Mouse (Mus musculus) ES-Bruce4 (cell line): ENCODE data around the gene Rnf130. TPM values are rescaled to one million over a fixed set of nuclear protein-coding genes. Genes with fewer than 3 reads are reported as not detected.

Experiments
- H3K27ac ChIP-seq: 2 replicates; pipeline ENCODE4 v1.5.1; 2012; ENCODE audit warnings: low read length, inconsistent platforms; ENCODE audit not compliant: insufficient read depth
- H3K27me3 ChIP-seq: 2 replicates; pipeline ENCODE4 v1.6.1; 2012; ENCODE audit warnings: mild to moderate bottlenecking, low read length, inconsistent platforms; ENCODE audit not compliant: control insufficient read depth, poor library complexity, insufficient read depth, severe bottlenecking
- H3K36me3 ChIP-seq: 2 replicates; pipeline ENCODE4 v1.6.1; 2012; ENCODE audit warnings: inconsistent platforms, mild to moderate bottlenecking, low read length, moderate library complexity; ENCODE audit not compliant: control insufficient read depth, poor library complexity, insufficient read depth, severe bottlenecking
- H3K4me1 ChIP-seq: one replicate; pipeline ENCODE4 v1.8.1; 2011; ENCODE audit warnings: low read length; ENCODE audit not compliant: control insufficient read depth, insufficient read depth
- H3K4me3 ChIP-seq: 2 replicates; pipeline ENCODE4 v1.5.1; 2011; ENCODE audit warnings: low read depth, mild to moderate bottlenecking, low read length
- H3K9ac ChIP-seq: 2 replicates; pipeline ENCODE4 v1.6.1; 2012; ENCODE audit warnings: low read depth, mild to moderate bottlenecking, inconsistent platforms; ENCODE audit not compliant: poor library complexity, severe bottlenecking
- H3K9me3 ChIP-seq: replicated peaks from 2 replicates; pipeline ENCODE4 v1.6.1; 2012; ENCODE audit warnings: mild to moderate bottlenecking, low read length, inconsistent platforms; ENCODE audit not compliant: control insufficient read depth, poor library complexity, insufficient read depth, severe bottlenecking
- CTCF ChIP-seq: IDR thresholded peaks from one replicate; pipeline ENCODE4 v1.8.1; 2011; ENCODE audit warnings: low read depth, low read length
- EP300 ChIP-seq: IDR thresholded peaks from 2 replicates; pipeline ENCODE4 v1.6.1; 2011; ENCODE audit warnings: low read depth, low read length; ENCODE audit not compliant: insufficient read depth
- POLR2A ChIP-seq: IDR thresholded peaks from one replicate; pipeline ENCODE4 v1.8.1; 2011; ENCODE audit warnings: low read length; ENCODE audit not compliant: insufficient read depth
- polyA plus RNA-seq: library from polyadenylated mRNA; stranded (reverse); fragments of >200 nt; gene quantifications from 2 replicates; pipeline ENCODE4 v1.2.4, GENCODE M21; 2011; ENCODE audit warnings: low read depth; ENCODE audit not compliant: missing spikeins, insufficient read depth, insufficient read length

The Rnf130 gene
- polyA plus RNA-seq, 1 experiment: 21.8 TPM

DNA sequence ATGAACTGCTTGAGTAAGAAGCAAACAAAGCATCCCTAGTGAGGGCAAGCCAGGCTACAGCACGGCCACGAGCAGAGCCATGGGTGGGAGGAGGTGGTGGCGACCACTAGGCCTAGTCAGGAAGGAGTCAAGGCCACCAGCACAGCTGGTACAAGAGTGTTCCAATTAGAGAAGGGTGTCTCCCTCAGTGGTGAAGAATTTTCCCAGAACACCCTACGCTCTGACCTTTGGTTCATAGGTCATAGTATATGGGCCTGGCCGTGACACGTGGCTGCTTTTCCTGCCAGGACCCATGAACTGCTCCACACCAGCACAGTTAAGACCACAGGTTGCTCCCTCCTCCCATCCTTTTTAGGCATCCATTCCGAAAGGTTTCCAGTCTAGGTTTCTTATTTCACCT, 114.4 kb downstream of the Rnf130 start:
- Histone ChIP-seq H3K4me3 (no peak overlapping the region), H3K4me1 (peaks cover 4% of the 10 kb centered on the region), H3K9me3 (no peaks in the 10 kb centered on the region), H3K27ac (0 out of 2 replicates have a peak overlapping the region, but pooled peaks have one; percentile 1), H3K36me3 (0 out of 2 replicates have a peak, but pooled peaks cover 4% of the 10 kb centered on the region), H3K9ac (no peak overlapping the region), H3K27me3 (no peaks in the 10 kb centered on the region)
- TF ChIP-seq EP300 (no peak), POLR2A (no peak), CTCF (no peak)

- Histone ChIP-seq H3K9ac (no peak overlapping the region), H3K36me3 (no peaks in the 10 kb centered on the region), H3K4me3 (no peak overlapping the region)
Observed at GRCm38 (mm10) chr11:50145529-50145928, 120.4 kb downstream of the Rnf130 start.

DNA sequence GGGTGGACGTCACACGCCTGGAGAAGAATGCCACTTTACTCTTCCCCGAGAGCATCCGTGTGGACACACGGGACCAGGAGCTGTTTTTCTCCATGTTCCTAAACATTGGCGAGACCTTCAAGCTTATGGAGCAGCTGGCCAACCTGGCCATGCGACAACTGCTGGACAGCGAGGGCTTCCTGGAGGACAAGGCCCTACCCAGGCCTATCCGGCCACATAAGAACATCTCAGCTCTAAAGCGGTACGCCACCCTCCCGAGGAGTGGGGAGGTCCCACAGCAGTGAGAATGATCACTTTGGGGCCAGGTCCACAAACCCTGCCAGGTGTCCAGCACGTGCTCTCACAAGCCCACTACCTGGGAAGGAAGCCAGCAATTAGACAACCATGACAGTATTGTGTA, 121.0 kb downstream of the Rnf130 start:
- H3K27me3 ChIP-seq: no peaks in the 10 kb centered on the region
- no peaks in the 10 kb centered on the region for H3K36me3 ChIP-seq
- H3K9me3 ChIP-seq: no peaks in the 10 kb centered on the region
- H3K4me1 ChIP-seq: no peaks in the 10 kb centered on the region
- H3K4me3 ChIP-seq: no peak overlapping the region
- H3K9ac ChIP-seq: no peak overlapping the region
- TF ChIP-seq POLR2A (no peak), CTCF (no peak), EP300 (no peak)
- no peak overlapping the region for H3K27ac ChIP-seq

More at GRCm38 (mm10) chr11:50145529-50145928, 120.4 kb downstream of the Rnf130 start:
- no peaks in the 10 kb centered on the region for H3K27me3 ChIP-seq
- no peaks in the 10 kb centered on the region for H3K4me1 ChIP-seq
- H3K27ac ChIP-seq: no peak overlapping the region
- no peaks in the 10 kb centered on the region for H3K9me3 ChIP-seq
- no peak for TF ChIP-seq POLR2A
- TF ChIP-seq EP300: no peak
- no peak for TF ChIP-seq CTCF

- Histone ChIP-seq H3K4me3 (no peak overlapping the region), H3K36me3 (no peaks in the 10 kb centered on the region), H3K27ac (no peak overlapping the region), H3K9ac (no peak overlapping the region), H3K27me3 (no peaks in the 10 kb centered on the region), H3K9me3 (no peaks in the 10 kb centered on the region), H3K4me1 (no peaks in the 10 kb centered on the region)
- TF ChIP-seq POLR2A (no peak), EP300 (no peak), CTCF (no peak)
Observed at GRCm38 (mm10) chr11:50147267-50147957, 122.3 kb downstream of the Rnf130 start.

DNA sequence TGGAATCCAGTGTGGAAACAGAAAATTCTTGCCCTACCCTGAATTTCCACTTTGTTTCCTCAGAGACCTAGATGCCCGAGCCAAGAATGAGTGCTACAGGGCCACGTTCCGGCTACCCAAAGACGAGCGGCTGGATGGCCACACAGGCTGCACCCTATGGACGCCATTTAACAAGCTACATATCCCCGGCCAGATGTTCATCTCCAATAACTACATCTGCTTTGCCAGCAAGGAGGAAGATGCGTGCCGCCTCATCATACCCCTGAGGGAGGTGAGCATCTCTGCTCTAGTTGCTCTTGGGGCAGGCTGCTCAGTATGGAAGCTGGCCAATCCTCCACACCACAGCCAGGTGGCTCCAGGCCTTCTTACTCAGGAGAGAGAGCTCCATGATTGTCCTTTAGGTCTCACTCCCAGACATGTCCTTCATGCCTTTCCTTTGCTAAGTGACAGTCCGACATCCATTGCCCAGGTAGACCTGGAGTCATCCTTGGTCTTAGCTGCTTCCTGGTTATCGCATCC, 122.9 kb downstream of the Rnf130 start:
- no peaks in the 10 kb centered on the region for H3K27me3 ChIP-seq
- TF ChIP-seq POLR2A (no peak), EP300 (no peak), CTCF (no peak)
- no peaks in the 10 kb centered on the region for H3K9me3 ChIP-seq
- no peak overlapping the region for H3K27ac ChIP-seq
- no peak overlapping the region for H3K4me3 ChIP-seq
- H3K36me3 ChIP-seq: no peaks in the 10 kb centered on the region
- H3K9ac ChIP-seq: no peak overlapping the region
- H3K4me1 ChIP-seq: no peaks in the 10 kb centered on the region

DNA sequence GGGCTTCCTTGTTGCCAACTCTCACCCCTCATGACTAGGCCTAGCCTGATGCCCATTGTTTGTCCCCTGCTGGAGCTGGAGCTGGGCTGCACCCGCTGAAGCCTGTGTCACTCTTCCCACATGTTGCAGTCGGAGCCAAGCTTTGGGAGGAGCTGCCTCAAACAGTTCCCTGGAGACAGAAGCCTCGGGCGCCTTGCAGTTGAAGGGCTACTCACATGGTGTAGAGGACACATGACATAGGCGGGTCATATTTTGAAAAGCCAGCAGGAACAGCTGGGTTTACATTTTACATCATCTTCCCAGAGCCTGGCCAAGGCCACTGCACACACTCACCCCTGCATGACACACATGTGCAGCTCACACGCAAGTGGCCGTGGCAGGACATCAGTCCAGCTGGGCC, 124.1 kb downstream of the Rnf130 start:
- Histone ChIP-seq H3K27me3 (no peaks in the 10 kb centered on the region), H3K27ac (no peak overlapping the region), H3K4me1 (no peaks in the 10 kb centered on the region), H3K9ac (no peak overlapping the region), H3K36me3 (peaks cover 2% of the 10 kb centered on the region; the same call in 1 of the 2 replicates), H3K4me3 (no peak overlapping the region), H3K9me3 (no peaks in the 10 kb centered on the region)
- TF ChIP-seq POLR2A (no peak), CTCF (no peak), EP300 (no peak)
